Mouse (Mus musculus) kidney, embryonic 15.5 days (tissue): Measurements from ENCODE around the gene Pfn3. TPM values are rescaled to one million over a fixed set of nuclear protein-coding genes. Genes with fewer than 3 reads are reported as not detected.

Experiments used
- ATAC-seq: fragments of 200-750 bp; cut with Nextera tagmentation; replicated peaks from 2 replicates; pipeline ENCODE4 v1.8.0; 2017; ENCODE audit warnings: moderate TSS enrichment; ENCODE audit not compliant: low FRiP score
- H3K27ac ChIP-seq: fragments of 300-500 bp; sonication (generic); 2 replicates; pipeline ENCODE4 v1.5.1; 2015; ENCODE audit warnings: mild to moderate bottlenecking, inconsistent platforms
- H3K27me3 ChIP-seq: fragments of 300-500 bp; sonication (generic); 2 replicates; pipeline ENCODE4 v1.6.1; 2015; ENCODE audit warnings: inconsistent platforms
- H3K36me3 ChIP-seq: fragments of 300-500 bp; sonication (generic); 2 replicates; pipeline ENCODE4 v1.6.1; 2015; ENCODE audit warnings: inconsistent platforms
- H3K4me1 ChIP-seq: fragments of 300-500 bp; sonication (generic); 2 replicates; pipeline ENCODE4 v1.6.1; 2015; ENCODE audit warnings: inconsistent platforms
- H3K4me2 ChIP-seq: fragments of 300-500 bp; sonication (generic); 2 replicates; pipeline ENCODE4 v1.6.1; 2015; ENCODE audit warnings: moderate library complexity, mild to moderate bottlenecking, inconsistent platforms
- H3K4me3 ChIP-seq: fragments of 300-500 bp; sonication (generic); replicated peaks from 2 replicates; pipeline ENCODE4 v1.5.1; 2015; ENCODE audit warnings: mild to moderate bottlenecking, inconsistent platforms
- H3K9ac ChIP-seq: fragments of 300-500 bp; sonication (generic); 2 replicates; pipeline ENCODE4 v1.6.1; 2015; ENCODE audit warnings: mild to moderate bottlenecking, inconsistent platforms
- H3K9me3 ChIP-seq: fragments of 300-500 bp; sonication (generic); replicated peaks from 2 replicates; pipeline ENCODE4 v1.6.1; 2016; ENCODE audit warnings: inconsistent platforms
- WGBS: fragments of 180-500 bp; shearing (Covaris S2); methylation state at CpG from one replicate; pipeline ENCODE4 v1.1.7; 2015; ENCODE audit warnings: mixed read lengths; 5-methylcytosine and 5-hydroxymethylcytosine counted together
- polyA plus RNA-seq: library from polyadenylated mRNA; unstranded; fragments of >200 nt; fragmentation: Nextera tagmentation; extraction: Ambion mirVana; gene quantifications from 2 replicates; pipeline ENCODE4 v1.2.1, GENCODE M21; 2015

The Pfn3 gene
- polyA plus RNA-seq, 1 experiment from 2014 or later = not detected

DNA sequence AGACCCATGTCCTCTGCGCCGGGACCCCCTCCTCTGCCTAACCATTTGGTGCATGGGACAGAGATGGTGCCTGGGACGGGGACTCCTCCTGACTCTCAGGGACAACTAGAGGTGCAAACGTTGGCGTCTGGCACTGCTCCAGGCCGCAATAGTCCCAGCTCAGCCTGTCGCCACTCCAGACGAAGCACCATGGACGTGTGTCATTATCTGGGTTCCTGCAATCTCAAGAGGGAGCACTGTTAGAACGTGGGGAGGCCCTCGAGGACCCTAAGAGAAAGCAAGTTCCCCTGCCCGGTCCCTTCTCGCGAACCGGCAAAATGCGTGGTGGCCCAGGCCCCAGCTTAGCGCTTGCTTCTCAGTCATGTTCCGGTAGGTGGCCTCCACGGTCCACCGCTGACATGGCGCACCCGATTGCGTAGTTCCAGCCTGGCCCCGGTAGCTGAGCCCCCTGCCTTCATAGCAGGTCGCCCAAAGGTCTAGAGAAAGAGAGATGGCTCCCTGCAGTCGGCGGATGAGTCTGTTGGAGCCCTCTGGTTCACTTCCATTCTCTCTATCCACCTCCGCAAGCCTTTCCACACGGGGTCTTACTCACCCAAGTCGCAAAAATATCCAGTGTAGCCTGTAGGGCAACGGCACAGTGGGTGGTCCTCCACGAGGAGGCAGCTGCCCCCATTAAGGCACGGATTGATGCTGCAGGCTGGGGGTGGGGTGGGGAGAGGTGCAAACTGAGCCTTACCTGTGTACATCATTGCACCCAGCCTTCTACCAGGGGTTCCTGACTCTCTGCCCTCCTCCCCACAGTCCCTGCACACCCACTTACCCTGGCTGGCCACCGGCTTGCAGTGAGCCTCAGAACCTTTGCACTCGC is 6.1 kb upstream of the Pfn3 start:
- H3K27ac ChIP-seq = no peak overlapping the region
- 12% methylated on average over 35 of the region's 35 CpGs for WGBS
- peak overlapping the region; percentile 30 for H3K4me3 ChIP-seq
- peaks cover 23% of the 10 kb centered on the region for H3K4me1 ChIP-seq
- peak overlapping the region; percentile 56 for H3K4me2 ChIP-seq
- H3K9ac ChIP-seq = no peak overlapping the region; the same call in 1 of the 2 replicates
- no peaks in the 10 kb centered on the region for H3K36me3 ChIP-seq
- H3K9me3 ChIP-seq = no peaks in the 10 kb centered on the region
- peak; percentile 34; the same call in 1 of the 2 replicates for ATAC-seq
- H3K27me3 ChIP-seq = peaks cover 50% of the 10 kb centered on the region

DNA sequence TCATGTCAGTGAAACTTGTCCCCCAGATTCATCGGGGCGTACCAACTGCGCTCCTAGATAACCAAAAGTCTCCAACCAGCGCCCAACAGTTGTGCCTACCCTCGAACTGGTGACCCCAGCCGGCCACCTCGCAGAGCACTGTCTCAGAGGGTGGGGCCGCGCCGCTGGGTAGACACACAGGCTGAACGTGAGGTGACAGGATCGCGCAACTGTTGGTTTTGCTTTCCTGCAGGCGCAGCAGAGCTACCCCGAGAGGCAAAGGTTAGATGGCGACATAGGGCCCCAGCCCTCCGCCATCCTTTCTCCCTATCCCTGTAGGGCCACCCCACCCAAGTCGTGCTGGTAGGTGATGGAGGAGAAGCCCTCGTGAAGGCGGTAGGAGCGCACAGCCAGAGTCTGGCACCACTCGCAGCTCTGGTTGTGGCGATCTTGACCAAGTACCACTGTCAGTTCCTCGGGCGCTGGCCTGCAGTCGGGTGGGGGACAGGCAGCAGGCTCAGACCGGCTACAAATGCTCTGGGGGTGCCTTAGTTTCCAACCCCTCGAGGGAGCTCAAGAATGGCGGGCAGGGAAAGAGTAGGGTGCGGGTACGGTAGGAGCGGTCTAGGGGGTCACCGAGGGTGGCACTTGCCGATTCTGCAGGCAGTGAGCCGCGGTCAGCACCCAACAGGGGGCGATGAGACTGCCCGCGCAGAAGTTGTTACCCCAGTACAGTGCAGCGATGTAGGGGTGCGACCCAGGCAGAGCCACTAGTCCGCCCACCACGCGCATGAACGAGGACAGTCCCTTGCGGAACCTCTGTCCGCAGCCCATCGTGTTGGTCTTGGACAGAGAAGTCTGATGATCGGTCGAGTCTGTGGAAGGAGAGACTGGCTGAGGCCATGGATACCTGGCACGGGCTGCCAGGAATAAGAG is 5.2 kb upstream of the Pfn3 start:
- Histone ChIP-seq H3K4me1 (peaks cover 23% of the 10 kb centered on the region), H3K36me3 (no peaks in the 10 kb centered on the region), H3K9ac (no peak overlapping the region), H3K4me2 (peak overlapping the region; percentile 56), H3K4me3 (peak overlapping the region; percentile 30), H3K27me3 (peaks cover 50% of the 10 kb centered on the region), H3K9me3 (no peaks in the 10 kb centered on the region), H3K27ac (no peak overlapping the region)
- ATAC-seq = 0 out of 2 replicates have a peak, but pooled peaks have one; percentile 15
- WGBS = 30% methylated on average over 51 of the region's 51 CpGs

DNA sequence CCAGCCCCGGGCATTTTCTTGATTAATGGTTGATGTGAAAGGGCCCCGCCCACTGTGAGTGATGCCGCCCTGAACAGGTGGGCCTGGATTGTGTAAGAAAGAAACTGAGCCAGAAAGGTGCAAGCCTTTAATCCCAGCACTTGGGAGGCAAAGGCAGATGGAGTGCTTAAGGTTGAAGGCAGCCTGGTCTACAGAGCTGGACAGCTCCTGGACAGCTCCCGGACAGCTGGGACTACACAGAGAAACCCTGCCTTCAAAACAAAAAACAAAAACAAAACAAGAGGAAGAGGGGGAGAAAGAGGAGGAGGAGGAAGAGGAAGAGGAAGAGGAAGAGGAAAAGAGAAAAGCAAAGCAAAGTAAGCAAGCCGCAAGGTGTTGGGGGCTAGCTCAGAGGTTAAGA is 4.1 kb upstream of the Pfn3 start:
- Histone ChIP-seq H3K36me3 (no peaks in the 10 kb centered on the region), H3K9ac (no peak overlapping the region), H3K4me2 (no peak overlapping the region), H3K9me3 (no peaks in the 10 kb centered on the region), H3K27ac (no peak overlapping the region), H3K4me3 (no peak overlapping the region), H3K27me3 (peaks cover 59% of the 10 kb centered on the region), H3K4me1 (peaks cover 31% of the 10 kb centered on the region)
- WGBS = 74% methylated on average over 5 of the region's 5 CpGs
- no peak for ATAC-seq

DNA sequence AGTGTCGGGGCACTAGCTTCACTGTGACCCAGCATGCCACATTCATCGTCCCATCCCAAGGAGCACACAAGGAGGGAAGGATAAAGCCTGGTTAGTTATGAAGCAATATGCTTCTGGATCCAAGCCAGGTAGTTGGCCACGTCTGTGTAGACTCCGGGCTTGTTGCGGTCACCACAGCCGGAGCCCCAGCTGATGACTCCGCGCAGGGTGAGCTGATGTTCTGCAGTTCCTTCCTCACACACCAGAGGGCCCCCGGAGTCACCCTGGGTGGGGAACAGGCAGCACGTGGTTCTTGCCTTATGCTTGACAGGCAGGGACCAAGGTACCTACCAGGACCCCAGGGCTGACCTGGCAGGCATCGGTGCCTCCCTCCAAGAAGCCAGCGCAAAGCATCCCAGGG is 3.0 kb upstream of the Pfn3 start:
- peak; percentile 68; the same call in 1 of the 2 replicates for ATAC-seq

DNA sequence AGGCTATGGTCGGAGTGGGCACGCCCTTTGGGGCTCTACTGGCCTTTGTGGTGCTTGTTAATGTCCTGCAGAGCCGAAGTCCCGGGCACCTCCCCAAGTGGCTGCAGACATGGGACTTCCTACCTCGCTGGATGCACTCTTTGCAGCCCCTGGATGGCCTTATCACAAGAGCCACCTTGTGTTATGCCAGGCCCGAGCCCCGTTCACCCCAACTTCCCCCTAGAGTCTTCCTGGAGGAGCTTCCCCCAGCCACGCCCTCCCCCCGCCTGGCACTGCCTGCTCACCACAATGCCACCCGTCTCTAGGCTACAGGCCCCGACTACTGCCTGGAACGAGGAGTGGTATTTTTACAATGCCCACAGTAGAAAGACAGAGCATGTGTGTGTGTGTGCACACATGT is 1.7 kb downstream of the Pfn3 start:
- peaks cover 14% of the 10 kb centered on the region for H3K4me1 ChIP-seq
- no peak overlapping the region for H3K4me2 ChIP-seq
- H3K4me3 ChIP-seq = no peak overlapping the region
- peaks cover 27% of the 10 kb centered on the region for H3K27me3 ChIP-seq
- no peaks in the 10 kb centered on the region for H3K36me3 ChIP-seq
- H3K27ac ChIP-seq = no peak overlapping the region
- H3K9me3 ChIP-seq = no peaks in the 10 kb centered on the region
- H3K9ac ChIP-seq = no peak overlapping the region
- 83% methylated on average over 12 of the region's 12 CpGs for WGBS
- no peak for ATAC-seq

More for the DNA sequence above, 3.0 kb upstream of the Pfn3 start:
- Histone ChIP-seq H3K4me2 (0 out of 2 replicates have a peak overlapping the region, but pooled peaks have one; percentile 5), H3K27me3 (peaks cover 70% of the 10 kb centered on the region), H3K4me3 (no peak overlapping the region), H3K4me1 (peaks cover 31% of the 10 kb centered on the region), H3K36me3 (no peaks in the 10 kb centered on the region), H3K27ac (no peak overlapping the region), H3K9ac (no peak overlapping the region), H3K9me3 (no peaks in the 10 kb centered on the region)
- 6% methylated on average over 12 of the region's 12 CpGs for WGBS

DNA sequence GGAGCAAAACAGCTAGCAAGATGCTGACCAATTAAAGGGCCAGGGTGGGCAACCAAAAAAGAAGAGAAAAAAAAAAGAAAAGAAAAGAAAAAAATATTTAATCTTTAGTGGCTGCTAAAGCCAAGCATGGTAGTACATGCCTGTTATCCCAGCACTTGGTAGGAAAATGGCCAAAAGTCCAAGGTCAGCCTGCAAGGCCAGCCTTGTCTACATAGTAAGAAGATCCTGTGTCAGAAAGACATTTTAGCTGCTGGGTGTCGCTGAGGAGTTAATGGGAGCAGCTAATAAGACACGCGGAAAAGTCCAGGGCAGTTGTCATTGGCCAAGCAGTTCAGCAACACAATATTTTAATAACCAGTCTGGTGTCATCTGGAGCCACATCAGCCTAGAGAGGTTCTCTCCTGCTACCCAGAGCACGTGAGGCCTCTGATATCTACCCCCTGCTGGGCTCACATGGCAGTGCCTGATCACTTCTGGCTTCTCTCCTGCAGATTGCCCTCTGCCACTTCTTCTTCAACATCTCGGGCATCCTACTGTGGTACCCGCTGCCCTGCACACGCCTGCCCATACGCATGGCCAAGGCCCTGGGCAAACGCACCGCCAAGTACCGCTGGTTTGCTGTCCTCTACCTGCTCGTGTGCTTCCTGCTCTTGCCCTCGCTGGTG is 2.3 kb downstream of the Pfn3 start:
- ATAC-seq = no peak

DNA sequence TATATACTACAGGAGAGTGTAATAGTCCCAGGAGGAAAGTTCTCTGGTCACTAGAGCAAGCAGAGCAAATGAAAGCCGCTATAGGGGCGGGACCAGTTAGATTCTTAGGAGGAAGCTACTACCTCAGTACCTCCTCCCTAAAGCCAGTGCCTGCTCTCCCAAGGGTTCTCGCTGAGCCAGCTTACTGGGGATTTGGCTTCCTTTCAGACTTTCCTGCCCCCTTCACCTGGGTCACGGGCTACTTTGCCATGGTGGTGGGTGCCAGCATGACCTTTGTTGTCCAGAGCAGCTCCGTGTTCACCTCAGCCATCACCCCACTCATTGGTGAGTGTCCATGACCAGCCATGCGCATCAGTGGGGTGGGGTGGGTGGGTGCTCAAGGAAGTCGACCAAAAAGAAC is 3.2 kb downstream of the Pfn3 start:
- ATAC-seq = no peak
- H3K4me1 ChIP-seq = peaks cover 8% of the 10 kb centered on the region
- H3K4me2 ChIP-seq = no peak overlapping the region
- H3K9ac ChIP-seq = no peak overlapping the region
- H3K27me3 ChIP-seq = peaks cover 22% of the 10 kb centered on the region
- no peak overlapping the region for H3K4me3 ChIP-seq
- no peak overlapping the region for H3K27ac ChIP-seq
- no peaks in the 10 kb centered on the region for H3K36me3 ChIP-seq
- 63% methylated on average over 7 of the region's 7 CpGs for WGBS
- H3K9me3 ChIP-seq = no peaks in the 10 kb centered on the region

More for the DNA sequence above, 2.3 kb downstream of the Pfn3 start:
- 74% methylated on average over 13 of the region's 13 CpGs for WGBS
- H3K4me2 ChIP-seq = no peak overlapping the region
- H3K27me3 ChIP-seq = peaks cover 22% of the 10 kb centered on the region
- H3K9ac ChIP-seq = no peak overlapping the region
- H3K9me3 ChIP-seq = no peaks in the 10 kb centered on the region
- H3K27ac ChIP-seq = no peak overlapping the region
- H3K36me3 ChIP-seq = no peaks in the 10 kb centered on the region
- peaks cover 8% of the 10 kb centered on the region for H3K4me1 ChIP-seq
- no peak overlapping the region for H3K4me3 ChIP-seq

DNA sequence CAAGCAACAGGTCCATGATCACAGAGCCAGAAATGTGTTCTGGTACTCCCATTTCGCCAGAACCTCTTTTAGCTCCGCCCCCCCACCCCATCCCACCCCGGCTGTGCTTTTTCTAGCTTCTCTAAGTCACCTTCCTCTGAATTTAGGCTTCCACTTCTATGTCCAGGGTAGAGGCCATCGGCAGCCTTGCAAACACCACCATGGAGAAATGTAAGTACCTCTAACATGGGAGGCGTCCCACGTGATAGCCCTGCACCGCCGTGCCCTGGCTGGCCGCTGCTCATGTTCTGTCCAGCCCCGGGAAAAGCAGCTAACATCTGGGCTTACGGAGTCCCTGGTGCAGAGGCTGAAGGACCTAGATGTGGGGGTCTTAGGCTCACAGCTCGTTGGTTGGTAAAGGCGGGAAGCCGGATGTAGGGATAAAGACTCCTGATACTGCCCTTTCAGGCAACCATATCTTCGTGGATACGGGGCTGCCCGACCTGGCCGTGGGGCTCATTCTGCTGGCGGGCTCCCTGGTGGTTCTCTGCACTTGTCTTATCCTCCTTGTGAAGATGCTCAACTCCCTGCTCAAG is 6.4 kb downstream of the Pfn3 start:
- WGBS = 85% methylated on average over 19 of the region's 19 CpGs
- no peak for ATAC-seq
- no peaks in the 10 kb centered on the region for H3K9me3 ChIP-seq
- no peak overlapping the region for H3K4me3 ChIP-seq
- no peaks in the 10 kb centered on the region for H3K36me3 ChIP-seq
- peaks cover 18% of the 10 kb centered on the region; the same call in 1 of the 2 replicates for H3K27me3 ChIP-seq
- no peak overlapping the region for H3K9ac ChIP-seq
- no peak overlapping the region for H3K4me2 ChIP-seq
- H3K4me1 ChIP-seq = peaks cover 10% of the 10 kb centered on the region
- H3K27ac ChIP-seq = no peak overlapping the region

DNA sequence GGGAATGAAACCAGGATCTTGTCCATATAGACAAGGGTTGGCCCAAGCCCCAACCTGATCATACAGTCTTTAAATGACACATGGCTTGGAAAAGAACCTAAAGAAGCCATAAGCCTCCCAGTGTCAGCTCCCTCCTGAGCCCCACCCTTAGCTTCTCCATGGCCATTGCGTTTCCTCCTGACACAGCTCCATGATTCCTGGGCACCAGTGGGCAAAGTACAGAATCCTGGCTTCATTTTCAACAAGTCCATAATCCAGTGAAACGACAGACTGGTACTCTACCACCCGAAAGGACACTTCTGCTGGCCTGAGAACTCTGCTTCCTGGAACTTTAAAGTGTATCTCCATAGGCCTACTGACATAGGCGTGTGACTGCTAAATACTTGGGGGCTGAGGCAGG is 7.7 kb downstream of the Pfn3 start:
- H3K4me2 ChIP-seq = no peak overlapping the region
- H3K36me3 ChIP-seq = no peaks in the 10 kb centered on the region
- H3K4me1 ChIP-seq = peaks cover 10% of the 10 kb centered on the region
- 83% methylated on average over 4 of the region's 4 CpGs for WGBS
- no peaks in the 10 kb centered on the region for H3K9me3 ChIP-seq
- no peak overlapping the region for H3K9ac ChIP-seq
- H3K4me3 ChIP-seq = no peak overlapping the region
- peaks cover 11% of the 10 kb centered on the region; the same call in 1 of the 2 replicates for H3K27me3 ChIP-seq
- H3K27ac ChIP-seq = no peak overlapping the region
- ATAC-seq = no peak

DNA sequence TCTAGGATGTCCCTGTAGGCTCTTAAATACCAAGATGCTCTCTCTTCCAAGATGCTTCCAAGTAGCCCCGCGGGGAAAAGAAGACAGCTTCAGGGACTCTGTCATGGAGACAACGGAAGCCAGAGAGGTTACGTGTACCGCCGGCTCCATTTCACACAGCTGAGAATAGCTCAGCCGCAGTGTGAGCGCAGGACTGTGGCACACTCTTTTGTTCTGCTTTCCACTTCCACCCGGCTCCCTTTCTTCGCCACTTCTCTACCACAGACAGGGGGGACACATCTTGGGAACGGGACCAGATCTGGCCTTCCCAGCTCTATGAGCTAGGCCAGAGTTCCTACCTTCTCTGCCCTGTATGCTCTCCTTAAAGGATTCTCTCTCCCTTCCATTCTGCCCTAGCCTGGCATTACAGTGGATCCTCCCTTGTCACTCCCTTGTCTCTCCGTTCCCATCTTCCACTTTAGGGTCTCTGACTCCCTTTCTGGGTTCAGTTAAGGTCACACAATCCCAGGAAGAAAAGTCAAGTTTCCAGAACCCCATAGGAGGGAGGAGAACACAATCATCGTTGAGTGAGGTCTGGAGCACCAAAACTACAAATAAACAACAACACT is 9.1 kb downstream of the Pfn3 start:
- no peak overlapping the region for H3K9ac ChIP-seq

More for the DNA sequence above, 9.1 kb downstream of the Pfn3 start:
- 0 out of 2 replicates have a peak overlapping the region, but pooled peaks have one; percentile 42 for H3K4me2 ChIP-seq
- H3K27ac ChIP-seq = no peak overlapping the region
- ATAC-seq = 0 out of 2 replicates have a peak, but pooled peaks have one; percentile 15
- no peaks in the 10 kb centered on the region for H3K9me3 ChIP-seq
- H3K27me3 ChIP-seq = peaks cover 14% of the 10 kb centered on the region
- H3K4me1 ChIP-seq = peaks cover 10% of the 10 kb centered on the region
- H3K36me3 ChIP-seq = no peaks in the 10 kb centered on the region
- 71% methylated on average over 13 of the region's 13 CpGs for WGBS
- H3K4me3 ChIP-seq = no peak overlapping the region
